In genomic region chrX:51205548-51206324, GRCm38 (mm10) we compare ENCODE assay signal across 8 mouse cellular contexts. TPM values are rescaled to one million over a fixed set of nuclear protein-coding genes. Genes with fewer than 3 reads are reported as not detected.
DNase-seq lines count a peak whose midpoint lies in the region; TF ChIP-seq lines count a peak whose summit lies in the region.

No protein-coding gene starts in this region.

- TF ChIP-seq CTCF in cerebellum, adult 2 months (IDR thresholded peaks at IDR 0.05; ENCODE audit: borderline replicate concordance, insufficient read depth, low read depth, low read length): no peak

- no peak overlapping the region for H3K27ac ChIP-seq in cerebellum, adult 2 months (ENCODE audit: insufficient read depth, low read length)

- no peak for TF ChIP-seq POLR2A in cerebellum, adult 2 months (IDR thresholded peaks at IDR 0.05; ENCODE audit: borderline replicate concordance, insufficient read depth, low read length)

- intact Hi-C loops in gastrocnemius, postnatal 14 days (cut with DNase I; ENCODE audit: low total_unique reads): no loop called here

- peak overlapping the region; percentile 43 for H3K4me3 ChIP-seq in cerebellum, adult 2 months (replicated peaks; ENCODE audit: insufficient read depth, low read depth, low read length)

- H3K4me1 ChIP-seq in cerebellum, adult 2 months (ENCODE audit: control insufficient read depth, insufficient read depth, low read length): no peaks in the 10 kb centered on the region

- DNase-seq in layer of hippocampus, postnatal 10 days (ENCODE audit: low spot score in 2 of 2): peak; percentile 4 to 19
- no peak for DNase-seq in layer of hippocampus, postnatal 14 days (ENCODE audit: low spot score in 2 of 2)
- DNase-seq in cerebellum, adult 2 months: peak; percentile 8 to 29
- peak; percentile 41 for DNase-seq in gastrocnemius, postnatal 14 days
- DNase-seq in kidney, adult 8-10 months: peak; percentile 9 to 11
- DNase-seq in lung, postnatal 14 days: peak; percentile 49
- peak; percentile 60 for DNase-seq in retina, embryonic 14.5 days (ENCODE audit: low spot score)
- peak; percentile 24 to 64 for DNase-seq in urinary bladder, postnatal 4 days (ENCODE audit: low spot score in 2 of 2)

- no peaks in the 10 kb centered on the region; the same call in 1 of the 2 replicates for H3K27me3 ChIP-seq in cerebellum, adult 2 months (ENCODE audit: control insufficient read depth, insufficient read depth, low read length)

- 9% methylated on average over 78 of the region's 79 CpGs for WGBS in cerebellum, adult 2 months

RNA-seq across cellular contexts. Expression of gene Mbnl3, which starts 0.6 kb away (rescaled TPM):
- total RNA-seq in layer of hippocampus, postnatal 10 days (2021): under 1 TPM; 0.16 to 0.25 TPM
- total RNA-seq in layer of hippocampus, postnatal 14 days (2021): under 1 TPM; 0.26 to 0.55 TPM
- polyA plus RNA-seq in cerebellum, adult 2 months (2012; rRNA removed): 0.08 and 0.10 TPM in 2 replicates
- 1 to 10 TPM; 1.8 to 2.1 TPM for total RNA-seq in gastrocnemius, postnatal 14 days (2021)

Comparison
In these comparisons a context has a peak if more than half of its experiments do, and no peak if none do; other contexts are left out.
1. DNase-seq: peak in layer of hippocampus, postnatal 10 days (2 of 2), cerebellum, adult 2 months (2 of 2), gastrocnemius, postnatal 14 days (single experiment), kidney, adult 8-10 months (2 of 2), lung, postnatal 14 days (single experiment), retina, embryonic 14.5 days (single experiment) and urinary bladder, postnatal 4 days (2 of 2); none in layer of hippocampus, postnatal 14 days (0 of 2).